Mouse (Mus musculus) liver, adult 2 months (tissue): ENCODE data around the gene Grap.

Experiments used
- CTCF ChIP-seq: fragments of 200-500 bp; IDR thresholded peaks from 2 replicates; pipeline ENCODE4 v1.5.1; 2011; ENCODE audit warnings: low read depth, low read length, control low read depth
- POLR2A ChIP-seq: fragments of 200-500 bp; IDR thresholded peaks from 2 replicates; pipeline ENCODE4 v1.6.1; 2011; ENCODE audit warnings: low read length, control low read depth; ENCODE audit not compliant: insufficient read depth; ENCODE audit errors: extremely low read depth

GRCm38 (mm10) chr11:61625136-61625535 lies 27.9 kb upstream of the Grap start:
- TF ChIP-seq POLR2A (no peak), CTCF (no peak)
